Mouse (Mus musculus): Measurements from ENCODE around the gene Gm36864. TPM values are rescaled to one million over a fixed set of nuclear protein-coding genes. Genes with fewer than 3 reads are reported as not detected.
"Not testable (repeated sequence)": the region's sequence is repeated elsewhere in the genome, so short reads cannot be mapped to it uniquely, and the experiment has no call there.

Gm36864 gene
- not detected in 2 replicates for total RNA-seq (2017)

GRCm38 (mm10) chr7:44235909-44236308 lies at the start of gene Gm36864:
Gene Gm36864 (plus strand): TSS chr7:44236177.
- no peak for ATAC-seq (replicated peaks in 1 of 2; ENCODE audit: insufficient read depth in 1 of 2, low FRiP score in 2 of 2, low TSS enrichment in 1 of 2, low read depth in 1 of 2, poor library complexity in 2 of 2, severe bottlenecking in 2 of 2)

- ATAC-seq (replicated peaks in 1 of 2; ENCODE audit: insufficient read depth in 1 of 2, low FRiP score in 2 of 2, low TSS enrichment in 1 of 2, low read depth in 1 of 2, poor library complexity in 2 of 2, severe bottlenecking in 2 of 2) = not testable (repeated sequence)
These were observed 49.5 kb upstream of the Gm36864 start for GRCm38 (mm10) chr7:44186516-44186915.

- ATAC-seq (replicated peaks in 1 of 2; ENCODE audit: insufficient read depth in 1 of 2, low FRiP score in 2 of 2, low TSS enrichment in 1 of 2, low read depth in 1 of 2, poor library complexity in 2 of 2, severe bottlenecking in 2 of 2) = not testable (repeated sequence)
These were observed 48.0 kb upstream of the Gm36864 start, which contains the start of gene Klk1b24 for GRCm38 (mm10) chr7:44187936-44188335. Gene Klk1b24 (plus strand): TSS chr7:44188236.

GRCm38 (mm10) chr7:44193466-44193865 lies 42.5 kb upstream of the Gm36864 start:
- not testable (repeated sequence) for ATAC-seq (replicated peaks in 1 of 2; ENCODE audit: insufficient read depth in 1 of 2, low FRiP score in 2 of 2, low TSS enrichment in 1 of 2, low read depth in 1 of 2, poor library complexity in 2 of 2, severe bottlenecking in 2 of 2)

- no peak for ATAC-seq (replicated peaks in 1 of 2; ENCODE audit: insufficient read depth in 1 of 2, low FRiP score in 2 of 2, low TSS enrichment in 1 of 2, low read depth in 1 of 2, poor library complexity in 2 of 2, severe bottlenecking in 2 of 2)
These were observed 38.1 kb upstream of the Gm36864 start, which contains the start of gene Klk1b3 for GRCm38 (mm10) chr7:44197891-44198290. Gene Klk1b3 (plus strand): TSS chr7:44198191.

- not testable (repeated sequence) for ATAC-seq (replicated peaks in 1 of 2; ENCODE audit: insufficient read depth in 1 of 2, low FRiP score in 2 of 2, low TSS enrichment in 1 of 2, low read depth in 1 of 2, poor library complexity in 2 of 2, severe bottlenecking in 2 of 2)
These were observed 28.8 kb upstream of the Gm36864 start, which contains the start of gene Klk1b4 for GRCm38 (mm10) chr7:44207135-44207534. Gene Klk1b4 (plus strand): TSS chr7:44207435.

GRCm38 (mm10) chr7:44208307-44208706 lies 27.7 kb upstream of the Gm36864 start:
- no peak for ATAC-seq (replicated peaks in 1 of 2; ENCODE audit: insufficient read depth in 1 of 2, low FRiP score in 2 of 2, low TSS enrichment in 1 of 2, low read depth in 1 of 2, poor library complexity in 2 of 2, severe bottlenecking in 2 of 2)

- no peak for ATAC-seq (replicated peaks in 1 of 2; ENCODE audit: insufficient read depth in 1 of 2, low FRiP score in 2 of 2, low TSS enrichment in 1 of 2, low read depth in 1 of 2, poor library complexity in 2 of 2, severe bottlenecking in 2 of 2)
These were observed 20.3 kb upstream of the Gm36864 start, which contains the start of gene Klk1b5 for GRCm38 (mm10) chr7:44215645-44216044. Gene Klk1b5 (plus strand): TSS chr7:44215945.

- ATAC-seq (replicated peaks in 1 of 2; ENCODE audit: insufficient read depth in 1 of 2, low FRiP score in 2 of 2, low TSS enrichment in 1 of 2, low read depth in 1 of 2, poor library complexity in 2 of 2, severe bottlenecking in 2 of 2) = not testable (repeated sequence)
These were observed 14.4 kb upstream of the Gm36864 start for GRCm38 (mm10) chr7:44221601-44222000.

- not testable (repeated sequence) for ATAC-seq (replicated peaks in 1 of 2; ENCODE audit: insufficient read depth in 1 of 2, low FRiP score in 2 of 2, low TSS enrichment in 1 of 2, low read depth in 1 of 2, poor library complexity in 2 of 2, severe bottlenecking in 2 of 2)
These were observed 13.6 kb upstream of the Gm36864 start for GRCm38 (mm10) chr7:44222335-44222734.

- ATAC-seq (replicated peaks in 1 of 2; ENCODE audit: insufficient read depth in 1 of 2, low FRiP score in 2 of 2, low TSS enrichment in 1 of 2, low read depth in 1 of 2, poor library complexity in 2 of 2, severe bottlenecking in 2 of 2) = no peak
These were observed 10.9 kb upstream of the Gm36864 start, which contains the start of gene Klk1 for GRCm38 (mm10) chr7:44225076-44225475. Gene Klk1 (plus strand): TSS chr7:44225360.

GRCm38 (mm10) chr7:44239913-44240312 lies 3.9 kb downstream of the Gm36864 start:
- ATAC-seq (replicated peaks in 1 of 2; ENCODE audit: insufficient read depth in 1 of 2, low FRiP score in 2 of 2, low TSS enrichment in 1 of 2, low read depth in 1 of 2, poor library complexity in 2 of 2, severe bottlenecking in 2 of 2) = no peak

GRCm38 (mm10) chr7:44240712-44241111 lies 4.7 kb downstream of the Gm36864 start:
- no peak; a peak in 1 of 4 replicates for ATAC-seq (replicated peaks in 1 of 2; ENCODE audit: insufficient read depth in 1 of 2, low FRiP score in 2 of 2, low TSS enrichment in 1 of 2, low read depth in 1 of 2, poor library complexity in 2 of 2, severe bottlenecking in 2 of 2)

GRCm38 (mm10) chr7:44241163-44241562 lies 5.2 kb downstream of the Gm36864 start:
- ATAC-seq (replicated peaks in 1 of 2; ENCODE audit: insufficient read depth in 1 of 2, low FRiP score in 2 of 2, low TSS enrichment in 1 of 2, low read depth in 1 of 2, poor library complexity in 2 of 2, severe bottlenecking in 2 of 2) = no peak

- no peak for ATAC-seq (replicated peaks in 1 of 2; ENCODE audit: insufficient read depth in 1 of 2, low FRiP score in 2 of 2, low TSS enrichment in 1 of 2, low read depth in 1 of 2, poor library complexity in 2 of 2, severe bottlenecking in 2 of 2)
These were observed 8.1 kb downstream of the Gm36864 start for GRCm38 (mm10) chr7:44244080-44244479.

- ATAC-seq (replicated peaks in 1 of 2; ENCODE audit: insufficient read depth in 1 of 2, low FRiP score in 2 of 2, low TSS enrichment in 1 of 2, low read depth in 1 of 2, poor library complexity in 2 of 2, severe bottlenecking in 2 of 2) = peak; percentile 70 to 83
These were observed 10.3 kb downstream of the Gm36864 start, which contains the start of the genes 1700028J19Rik and 2410002F23Rik for GRCm38 (mm10) chr7:44246055-44246983. Gene 1700028J19Rik (minus strand): TSS chr7:44246695. Gene 2410002F23Rik (plus strand): TSS chr7:44246722.

- peak; percentile 30 to 36 for ATAC-seq (replicated peaks in 1 of 2; ENCODE audit: insufficient read depth in 1 of 2, low FRiP score in 2 of 2, low TSS enrichment in 1 of 2, low read depth in 1 of 2, poor library complexity in 2 of 2, severe bottlenecking in 2 of 2)
These were observed 11.1 kb downstream of the Gm36864 start for GRCm38 (mm10) chr7:44246984-44247470.

- ATAC-seq (replicated peaks in 1 of 2; ENCODE audit: insufficient read depth in 1 of 2, low FRiP score in 2 of 2, low TSS enrichment in 1 of 2, low read depth in 1 of 2, poor library complexity in 2 of 2, severe bottlenecking in 2 of 2) = no peak
These were observed 12.0 kb downstream of the Gm36864 start for GRCm38 (mm10) chr7:44247971-44248370.
